Mouse (Mus musculus): ENCODE measurements around the gene Acat2. TPM values are rescaled to one million over a fixed set of nuclear protein-coding genes. Genes with fewer than 3 reads are reported as not detected.
A peak's percentile ranks its signal among the peaks of the same experiment; 100 is the strongest.
"Not testable (repeated sequence)": the region's sequence is repeated elsewhere in the genome, so short reads cannot be mapped to it uniquely, and the experiment has no call there.

Acat2 gene
- 62.7 and 69.3 TPM in 2 replicates for polyA plus RNA-seq (2015; fragmentation: Nextera tagmentation; extraction: Ambion mirVana)

DNA sequence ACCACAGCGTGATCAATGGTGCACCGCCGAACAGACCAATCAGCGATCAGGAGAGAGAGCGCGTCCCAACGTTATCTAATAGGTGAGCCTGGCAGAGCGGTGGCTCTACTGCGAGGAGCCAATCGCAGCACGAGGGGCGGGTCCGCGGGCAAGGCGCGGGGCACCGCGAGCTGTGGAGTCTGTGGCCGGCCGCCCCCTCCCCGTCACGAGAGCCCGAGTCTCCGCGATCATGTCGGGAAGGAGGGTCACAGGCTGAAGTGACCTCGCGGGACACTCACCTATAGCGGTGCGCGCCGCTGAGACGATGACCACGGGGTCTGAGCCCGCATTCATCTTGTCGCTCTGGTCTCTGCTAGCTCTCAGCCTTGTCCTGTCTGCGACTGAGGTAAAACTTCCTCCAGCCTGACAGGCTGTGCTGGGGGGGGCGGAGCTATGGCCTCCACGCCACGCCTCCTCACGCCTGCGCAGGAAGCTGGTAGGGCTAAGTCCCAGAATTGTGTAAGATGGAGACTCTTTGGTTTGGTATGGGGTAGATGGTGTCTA, at the start of gene Acat2:
Gene Acat2 (minus strand): TSS at position 417 of the 543 bp plus-strand sequence.
- peak; percentile 99 for ATAC-seq
- peak within 1 kb of the TSS; percentile 64 for H3K4me2 ChIP-seq (replicated peaks; ENCODE audit: low read depth)
- WGBS, result under 1% methylated on average over 42 of the region's 42 CpGs
- H3K27ac ChIP-seq (ENCODE audit: low read depth, low read length), result peak within 1 kb of the TSS; percentile 54; the same call in 1 of the 2 replicates
- no peak for TF ChIP-seq CTCF (IDR thresholded peaks at IDR 0.05; ENCODE audit: low read depth)
- H3K9me3 ChIP-seq (ENCODE audit: control insufficient read depth), result no peaks in the 10 kb centered on the region
- peak within 1 kb of the TSS; percentile 76 for H3K4me3 ChIP-seq (ENCODE audit: low read depth, low read length)
- no peaks in the 10 kb centered on the region for H3K27me3 ChIP-seq (replicated peaks; ENCODE audit: control insufficient read depth, insufficient read depth, low read length)
- peaks cover 4% of the 10 kb centered on the region; the same call in 1 of the 2 replicates for H3K4me1 ChIP-seq (replicated peaks; ENCODE audit: control insufficient read depth, insufficient read depth, low read length)
- H3K36me3 ChIP-seq (ENCODE audit: control insufficient read depth, insufficient read depth), result peaks cover 7% of the 10 kb centered on the region
- H3K9ac ChIP-seq (ENCODE audit: low read depth, low read length), result peak within 1 kb of the TSS; percentile 54

DNA sequence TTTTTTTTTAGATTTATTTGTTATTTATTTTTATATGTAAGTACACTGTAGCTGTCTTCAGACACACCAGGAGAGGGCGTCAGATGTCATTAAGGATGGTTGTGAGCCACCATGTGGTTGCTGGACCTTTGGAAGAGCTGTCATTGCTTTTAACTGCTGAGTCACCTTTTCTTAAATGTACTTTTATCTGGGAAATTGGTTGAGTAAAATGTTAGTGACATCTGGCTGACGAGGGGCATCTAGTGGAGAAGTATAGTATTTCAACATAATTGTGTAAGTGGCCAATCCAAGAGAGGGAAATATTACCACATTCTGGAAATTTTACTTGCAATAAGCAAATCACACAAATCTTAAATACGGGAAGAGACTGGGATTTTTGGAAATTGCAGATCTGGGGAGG, 49.3 kb upstream of the Acat2 start:
- peak; percentile 14; the same call in 1 of the 2 replicates for ATAC-seq
- Histone ChIP-seq H3K27ac (ENCODE audit: low read depth, low read length) (no peak overlapping the region), H3K36me3 (ENCODE audit: control insufficient read depth, insufficient read depth) (peaks cover 21% of the 10 kb centered on the region), H3K4me2 (replicated peaks; ENCODE audit: low read depth) (no peak overlapping the region), H3K27me3 (replicated peaks; ENCODE audit: control insufficient read depth, insufficient read depth, low read length) (no peaks in the 10 kb centered on the region), H3K9me3 (ENCODE audit: control insufficient read depth) (no peaks in the 10 kb centered on the region), H3K9ac (ENCODE audit: low read depth, low read length) (no peak overlapping the region), H3K4me1 (replicated peaks; ENCODE audit: control insufficient read depth, insufficient read depth, low read length) (peaks cover 10% of the 10 kb centered on the region; the same call in 1 of the 2 replicates), H3K4me3 (ENCODE audit: low read depth, low read length) (no peak overlapping the region)
- 19% methylated on average over 3 of the region's 3 CpGs for WGBS
- TF ChIP-seq CTCF (IDR thresholded peaks at IDR 0.05; ENCODE audit: low read depth), result peak; percentile 74

DNA sequence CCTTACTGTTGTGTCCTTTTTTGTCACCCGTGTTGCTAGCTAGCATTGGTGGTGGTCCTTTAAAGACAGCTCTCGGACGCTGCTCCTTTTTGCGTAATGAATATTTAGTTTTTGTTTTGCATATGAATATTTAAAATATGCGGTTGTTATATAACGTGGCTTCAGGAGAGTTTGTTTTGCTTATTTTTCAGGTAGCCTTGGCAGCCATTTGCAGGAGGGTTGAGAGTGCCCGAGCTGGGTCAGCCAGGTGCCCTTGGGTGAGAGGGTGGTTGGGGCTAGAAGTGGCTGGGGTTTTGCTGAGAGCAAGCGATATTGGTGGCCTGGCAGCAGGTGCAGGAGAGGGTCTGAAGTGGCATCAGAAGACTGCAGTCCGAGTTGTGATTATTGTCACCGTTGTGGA, 48.0 kb upstream of the Acat2 start:
- WGBS, result 4% methylated on average over 10 of the region's 10 CpGs
- Histone ChIP-seq H3K4me3 (ENCODE audit: low read depth, low read length) (peak overlapping the region; percentile 80), H3K4me2 (replicated peaks; ENCODE audit: low read depth) (peak overlapping the region; percentile 87), H3K9ac (ENCODE audit: low read depth, low read length) (peak overlapping the region; percentile 72), H3K9me3 (ENCODE audit: control insufficient read depth) (no peaks in the 10 kb centered on the region), H3K27ac (ENCODE audit: low read depth, low read length) (peak overlapping the region; percentile 94), H3K36me3 (ENCODE audit: control insufficient read depth, insufficient read depth) (0 out of 2 replicates have a peak, but pooled peaks cover 11% of the 10 kb centered on the region), H3K27me3 (replicated peaks; ENCODE audit: control insufficient read depth, insufficient read depth, low read length) (no peaks in the 10 kb centered on the region), H3K4me1 (replicated peaks; ENCODE audit: control insufficient read depth, insufficient read depth, low read length) (peaks cover 10% of the 10 kb centered on the region; the same call in 1 of the 2 replicates)
- no peak for ATAC-seq
- no peak for TF ChIP-seq CTCF (IDR thresholded peaks at IDR 0.05; ENCODE audit: low read depth)

DNA sequence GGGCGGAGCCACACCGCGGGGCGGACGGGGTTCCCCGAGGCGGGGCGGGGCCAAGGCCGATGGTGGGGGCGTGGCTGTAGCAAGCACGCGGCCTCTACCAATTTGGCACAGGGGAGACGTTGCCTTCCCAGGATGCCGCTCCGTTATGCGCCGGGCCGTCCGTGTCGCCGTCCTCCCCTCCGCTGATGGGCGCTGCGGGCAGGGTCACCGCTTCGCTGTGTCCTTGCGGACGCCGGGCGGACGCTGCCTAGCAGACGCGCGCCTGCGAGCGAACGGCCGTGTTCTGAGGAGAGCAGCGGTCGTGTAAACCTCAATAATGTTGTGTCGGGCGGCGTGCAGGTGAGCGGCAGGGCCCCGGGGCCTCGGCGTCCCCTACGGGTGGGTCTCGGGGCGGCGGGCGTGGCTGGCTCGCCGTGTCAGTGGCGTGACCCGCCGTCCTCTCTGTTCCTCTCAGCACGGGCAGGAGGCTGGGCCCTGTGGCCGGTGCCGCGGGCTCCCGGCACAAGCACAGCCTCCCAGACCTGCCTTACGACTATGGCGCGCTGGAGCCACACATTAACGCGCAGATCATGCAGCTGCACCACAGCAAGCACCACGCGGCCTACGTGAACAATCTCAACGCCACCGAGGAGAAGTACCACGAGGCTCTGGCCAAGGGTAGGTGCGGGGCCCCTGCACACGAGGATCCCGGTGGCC, 47.3 kb upstream of the Acat2 start:
- Histone ChIP-seq H3K4me2 (replicated peaks; ENCODE audit: low read depth) (peak overlapping the region; percentile 87), H3K36me3 (ENCODE audit: control insufficient read depth, insufficient read depth) (0 out of 2 replicates have a peak, but pooled peaks cover 9% of the 10 kb centered on the region), H3K4me1 (replicated peaks; ENCODE audit: control insufficient read depth, insufficient read depth, low read length) (peaks cover 10% of the 10 kb centered on the region; the same call in 1 of the 2 replicates), H3K9me3 (ENCODE audit: control insufficient read depth) (no peaks in the 10 kb centered on the region), H3K4me3 (ENCODE audit: low read depth, low read length) (peak overlapping the region; percentile 80), H3K27ac (ENCODE audit: low read depth, low read length) (peak overlapping the region; percentile 94), H3K9ac (ENCODE audit: low read depth, low read length) (peak overlapping the region; percentile 72), H3K27me3 (replicated peaks; ENCODE audit: control insufficient read depth, insufficient read depth, low read length) (no peaks in the 10 kb centered on the region)
- peak; percentile 40 for TF ChIP-seq CTCF (IDR thresholded peaks at IDR 0.05; ENCODE audit: low read depth)
- peak; percentile 97 for ATAC-seq
- WGBS, result under 1% methylated on average over 68 of the region's 76 CpGs

DNA sequence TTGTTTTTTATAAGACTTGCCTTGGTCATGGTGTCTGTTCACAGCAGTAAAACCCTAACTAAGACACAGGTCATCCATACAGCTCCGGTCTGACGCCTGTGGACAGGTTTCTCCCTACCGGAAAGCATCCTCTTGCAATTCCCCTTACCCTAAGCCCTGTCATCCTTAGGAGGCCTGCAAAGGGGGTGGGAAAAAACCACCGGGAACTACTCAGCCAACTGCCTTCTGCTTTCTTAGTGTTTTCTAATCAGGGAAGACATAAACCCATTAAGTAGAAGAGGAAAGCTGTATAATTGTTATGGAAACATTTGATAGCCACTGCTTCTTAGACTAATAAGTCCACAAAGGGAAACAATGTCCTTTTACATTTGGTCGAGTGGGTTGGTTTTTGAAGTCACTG, 46.4 kb upstream of the Acat2 start:
- 45% methylated on average over 5 of the region's 5 CpGs for WGBS
- no peak overlapping the region for H3K9ac ChIP-seq (ENCODE audit: low read depth, low read length)
- peak overlapping the region; percentile 94; the same call in 1 of the 2 replicates for H3K27ac ChIP-seq (ENCODE audit: low read depth, low read length)
- H3K4me1 ChIP-seq (replicated peaks; ENCODE audit: control insufficient read depth, insufficient read depth, low read length), result peaks cover 10% of the 10 kb centered on the region; the same call in 1 of the 2 replicates
- peak overlapping the region; percentile 80 for H3K4me3 ChIP-seq (ENCODE audit: low read depth, low read length)
- no peak for ATAC-seq
- no peaks in the 10 kb centered on the region for H3K9me3 ChIP-seq (ENCODE audit: control insufficient read depth)
- H3K36me3 ChIP-seq (ENCODE audit: control insufficient read depth, insufficient read depth), result 0 out of 2 replicates have a peak, but pooled peaks cover 5% of the 10 kb centered on the region
- peak overlapping the region; percentile 87 for H3K4me2 ChIP-seq (replicated peaks; ENCODE audit: low read depth)
- H3K27me3 ChIP-seq (replicated peaks; ENCODE audit: control insufficient read depth, insufficient read depth, low read length), result no peaks in the 10 kb centered on the region
- no peak for TF ChIP-seq CTCF (IDR thresholded peaks at IDR 0.05; ENCODE audit: low read depth)

DNA sequence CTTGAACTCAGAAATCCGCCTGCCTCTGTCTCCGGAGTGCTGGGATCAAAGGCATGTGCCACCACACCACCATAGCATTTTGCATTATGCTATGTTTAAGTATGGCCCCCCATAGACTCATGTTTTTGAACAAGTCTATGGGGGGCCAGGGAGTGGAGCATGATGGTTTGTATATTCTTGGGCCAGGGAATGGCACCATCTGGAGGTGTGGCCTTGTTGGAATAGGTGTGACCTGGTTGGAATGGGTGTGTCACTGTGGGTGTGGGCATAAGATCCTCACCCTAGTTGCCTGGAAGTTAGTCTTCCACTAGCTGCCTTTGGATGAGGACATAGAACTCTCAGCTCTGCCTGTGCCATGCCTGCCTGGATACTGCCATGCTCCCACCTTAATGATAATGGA, 46.0 kb upstream of the Acat2 start, which contains the start of gene Sod2:
Gene Sod2 (plus strand): TSS at position 301 of the 400 bp plus-strand sequence.
- not testable (repeated sequence) for H3K9me3 ChIP-seq (ENCODE audit: control insufficient read depth); H3K9ac ChIP-seq (ENCODE audit: low read depth, low read length); H3K36me3 ChIP-seq (ENCODE audit: control insufficient read depth, insufficient read depth); H3K4me1 ChIP-seq (replicated peaks; ENCODE audit: control insufficient read depth, insufficient read depth, low read length); ATAC-seq; H3K27me3 ChIP-seq (replicated peaks; ENCODE audit: control insufficient read depth, insufficient read depth, low read length)
- Histone ChIP-seq H3K4me3 (ENCODE audit: low read depth, low read length) (peak within 1 kb of the TSS; percentile 80), H3K27ac (ENCODE audit: low read depth, low read length) (peak within 1 kb of the TSS; percentile 94), H3K4me2 (replicated peaks; ENCODE audit: low read depth) (peak within 1 kb of the TSS; percentile 87)
- WGBS, result 100% methylated on average over 2 of the region's 2 CpGs

DNA sequence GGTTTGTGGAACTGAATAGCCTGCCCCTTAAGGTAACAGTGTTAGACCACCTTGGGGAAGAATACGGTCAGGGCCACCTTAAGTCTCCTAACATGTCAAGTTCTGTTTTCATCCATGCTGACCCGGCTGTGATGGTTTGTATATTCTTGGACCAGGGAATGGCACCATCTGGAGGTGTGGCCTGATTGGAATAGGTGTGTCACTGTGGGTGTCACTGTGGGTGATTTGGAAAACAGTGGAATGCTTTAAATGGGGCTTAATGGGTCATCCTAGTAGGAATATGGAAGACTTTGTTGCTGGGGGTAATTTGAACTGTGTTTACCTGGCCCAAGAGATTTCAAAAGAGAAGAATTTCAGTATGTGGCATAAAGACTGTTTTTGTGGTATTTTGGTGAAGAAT, 43.9 kb upstream of the Acat2 start:
- not testable (repeated sequence) for ATAC-seq; H3K9me3 ChIP-seq (ENCODE audit: control insufficient read depth); H3K27ac ChIP-seq (ENCODE audit: low read depth, low read length); H3K4me1 ChIP-seq (replicated peaks; ENCODE audit: control insufficient read depth, insufficient read depth, low read length); H3K4me3 ChIP-seq (ENCODE audit: low read depth, low read length); H3K36me3 ChIP-seq (ENCODE audit: control insufficient read depth, insufficient read depth); H3K4me2 ChIP-seq (replicated peaks; ENCODE audit: low read depth); H3K27me3 ChIP-seq (replicated peaks; ENCODE audit: control insufficient read depth, insufficient read depth, low read length); H3K9ac ChIP-seq (ENCODE audit: low read depth, low read length)
- WGBS, result 65% methylated on average over 2 of the region's 2 CpGs
